Mouse (Mus musculus): Measurements from ENCODE around the gene Tuba8. TPM values are rescaled to one million over a fixed set of nuclear protein-coding genes. Genes with fewer than 3 reads are reported as not detected.

The Tuba8 gene
- polyA plus RNA-seq, 1 experiment from 2014 or later, result 0.35 TPM

- DNase-seq (ENCODE audit: low spot score) (no peak), ATAC-seq (replicated peaks; ENCODE audit: low FRiP score) (no peak)
- no peaks in the 10 kb centered on the region for H3K36me3 ChIP-seq (ENCODE audit: control insufficient read depth, insufficient read depth, low read length)
- H3K4me2 ChIP-seq (ENCODE audit: low read depth, low read length, severe bottlenecking), result no peak overlapping the region
- 86% methylated on average over 11 of the region's 11 CpGs for WGBS
- no peak overlapping the region for H3K9ac ChIP-seq (ENCODE audit: low read length)
- no peaks in the 10 kb centered on the region for H3K4me1 ChIP-seq (replicated peaks; ENCODE audit: control insufficient read depth, insufficient read depth, low read length)
- H3K4me3 ChIP-seq (ENCODE audit: low read depth, low read length), result no peak overlapping the region
- H3K27me3 ChIP-seq (ENCODE audit: control insufficient read depth, insufficient read depth, low read length), result no peaks in the 10 kb centered on the region
- H3K9me3 ChIP-seq (ENCODE audit: control insufficient read depth, low read length), result no peaks in the 10 kb centered on the region
- no peak overlapping the region for H3K27ac ChIP-seq (ENCODE audit: low read depth, low read length)
Measured at GRCm38 (mm10) chr6:121191261-121192009, 19.1 kb upstream of the Tuba8 start.

DNA sequence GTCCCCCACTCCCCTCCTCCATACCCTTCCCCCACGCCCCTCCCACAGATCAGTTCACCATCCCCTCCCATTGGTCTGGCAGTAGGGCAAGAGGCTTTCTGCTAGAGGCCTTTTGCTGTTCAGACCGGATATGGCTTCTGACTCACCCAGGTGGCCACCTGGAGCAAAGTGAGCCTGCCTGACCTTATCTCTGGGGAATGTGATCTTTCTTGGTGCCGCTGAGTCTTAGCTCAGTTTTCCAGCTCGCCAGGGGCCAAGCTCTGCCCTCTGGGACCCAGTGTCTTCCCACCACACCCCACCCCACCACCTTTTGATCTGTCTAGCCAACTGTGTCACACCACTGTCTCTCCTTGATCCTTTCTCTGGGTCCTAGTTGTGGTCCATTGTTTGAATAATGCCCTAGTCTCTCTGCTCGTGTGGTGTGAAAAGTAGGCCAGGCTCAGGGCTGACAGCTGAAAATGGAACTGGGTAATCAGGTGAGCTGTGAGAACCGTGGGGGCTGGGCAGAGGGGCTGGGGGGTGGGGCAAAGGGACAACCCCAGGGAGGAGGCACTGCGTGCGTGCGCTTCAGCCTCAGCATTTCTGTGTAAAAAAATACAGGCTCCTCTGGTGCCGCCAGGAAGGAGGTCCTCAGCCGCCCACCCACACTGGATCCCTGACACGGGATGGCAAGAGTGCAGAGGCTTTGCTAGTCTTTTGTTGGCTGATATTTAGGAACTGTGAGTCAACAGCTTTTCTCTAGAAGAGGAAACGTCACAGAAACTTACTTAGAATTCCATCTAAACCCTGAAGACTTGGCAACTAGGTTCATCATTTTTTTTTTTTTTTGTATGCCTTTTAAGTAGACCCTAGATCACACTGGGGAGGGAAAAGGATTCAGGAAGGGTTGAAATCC lies 16.2 kb upstream of the Tuba8 start:
- no peaks in the 10 kb centered on the region for H3K27me3 ChIP-seq (ENCODE audit: control insufficient read depth, insufficient read depth, low read length)
- H3K27ac ChIP-seq (ENCODE audit: low read depth, low read length), result no peak overlapping the region
- no peaks in the 10 kb centered on the region for H3K36me3 ChIP-seq (ENCODE audit: control insufficient read depth, insufficient read depth, low read length)
- no peak overlapping the region for H3K4me3 ChIP-seq (ENCODE audit: low read depth, low read length)
- H3K9ac ChIP-seq (ENCODE audit: low read length), result no peak overlapping the region
- 40% methylated on average over 13 of the region's 13 CpGs for whole genome bisulfite sequencing
- no peaks in the 10 kb centered on the region for H3K9me3 ChIP-seq (ENCODE audit: control insufficient read depth, low read length)
- DNase-seq (ENCODE audit: low spot score) (no peak), ATAC-seq (replicated peaks; ENCODE audit: low FRiP score) (0 out of 2 replicates have a peak, but pooled peaks have one; percentile 12)
- no peak overlapping the region for H3K4me2 ChIP-seq (ENCODE audit: low read depth, low read length, severe bottlenecking)
- H3K4me1 ChIP-seq (replicated peaks; ENCODE audit: control insufficient read depth, insufficient read depth, low read length), result no peaks in the 10 kb centered on the region

GRCm38 (mm10) chr6:121194956-121195731 lies 15.4 kb upstream of the Tuba8 start:
- no peak overlapping the region for H3K4me2 ChIP-seq (ENCODE audit: low read depth, low read length, severe bottlenecking)
- ATAC-seq (replicated peaks; ENCODE audit: low FRiP score) (no peak), DNase-seq (ENCODE audit: low spot score) (no peak)
- 85% methylated on average over 14 of the region's 14 CpGs for WGBS
- no peaks in the 10 kb centered on the region for H3K36me3 ChIP-seq (ENCODE audit: control insufficient read depth, insufficient read depth, low read length)
- no peaks in the 10 kb centered on the region for H3K9me3 ChIP-seq (ENCODE audit: control insufficient read depth, low read length)
- H3K27me3 ChIP-seq (ENCODE audit: control insufficient read depth, insufficient read depth, low read length), result no peaks in the 10 kb centered on the region
- H3K4me1 ChIP-seq (replicated peaks; ENCODE audit: control insufficient read depth, insufficient read depth, low read length), result no peaks in the 10 kb centered on the region
- no peak overlapping the region for H3K27ac ChIP-seq (ENCODE audit: low read depth, low read length)
- H3K9ac ChIP-seq (ENCODE audit: low read length), result no peak overlapping the region
- H3K4me3 ChIP-seq (ENCODE audit: low read depth, low read length), result no peak overlapping the region

DNA sequence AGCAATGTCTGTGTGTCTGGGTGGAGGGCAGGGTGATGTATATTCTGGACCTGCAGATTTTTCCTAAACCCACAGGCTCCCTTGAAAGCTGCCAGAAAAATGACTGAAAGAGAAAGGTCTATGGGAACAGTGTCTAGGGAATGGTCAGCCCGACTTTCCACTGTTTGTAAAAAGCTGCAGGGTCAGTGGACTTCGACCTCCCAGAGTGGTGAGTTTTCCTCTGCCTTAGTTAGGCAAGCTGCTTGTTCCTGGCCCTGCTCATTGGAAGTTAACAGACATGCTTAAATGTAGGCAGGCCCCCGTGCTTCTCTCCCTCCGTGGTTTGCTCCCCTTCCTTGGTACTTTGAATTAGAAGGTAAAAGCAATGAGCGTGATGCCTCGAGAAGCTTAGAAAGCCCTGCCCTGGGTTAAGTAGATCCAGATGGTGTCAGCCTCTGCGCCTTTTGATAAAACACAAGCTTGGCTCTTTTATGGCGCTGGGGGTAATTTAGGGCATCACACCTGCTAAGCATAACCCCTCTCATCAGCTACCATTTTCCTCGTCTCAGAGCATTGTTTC lies 12.6 kb upstream of the Tuba8 start:
- Histone ChIP-seq H3K9ac (ENCODE audit: low read length) (no peak overlapping the region), H3K27me3 (ENCODE audit: control insufficient read depth, insufficient read depth, low read length) (no peaks in the 10 kb centered on the region), H3K4me2 (ENCODE audit: low read depth, low read length, severe bottlenecking) (no peak overlapping the region), H3K4me1 (replicated peaks; ENCODE audit: control insufficient read depth, insufficient read depth, low read length) (no peaks in the 10 kb centered on the region), H3K27ac (ENCODE audit: low read depth, low read length) (no peak overlapping the region), H3K9me3 (ENCODE audit: control insufficient read depth, low read length) (no peaks in the 10 kb centered on the region), H3K4me3 (ENCODE audit: low read depth, low read length) (no peak overlapping the region), H3K36me3 (ENCODE audit: control insufficient read depth, insufficient read depth, low read length) (no peaks in the 10 kb centered on the region)
- DNase-seq (ENCODE audit: low spot score) (no peak), ATAC-seq (replicated peaks; ENCODE audit: low FRiP score) (no peak)
- WGBS, result 71% methylated on average over 9 of the region's 9 CpGs

- ATAC-seq (replicated peaks; ENCODE audit: low FRiP score), result no peak
- 93% methylated on average over 4 of the region's 4 CpGs for WGBS
Measured at GRCm38 (mm10) chr6:121200458-121200857, 10.0 kb upstream of the Tuba8 start.

GRCm38 (mm10) chr6:121202026-121202425 lies 8.5 kb upstream of the Tuba8 start:
- H3K4me1 ChIP-seq (replicated peaks; ENCODE audit: control insufficient read depth, insufficient read depth, low read length), result no peaks in the 10 kb centered on the region
- no peak overlapping the region for H3K4me3 ChIP-seq (ENCODE audit: low read depth, low read length)
- ATAC-seq (replicated peaks; ENCODE audit: low FRiP score) (no peak), DNase-seq (ENCODE audit: low spot score) (no peak)
- H3K9ac ChIP-seq (ENCODE audit: low read length), result no peak overlapping the region
- no peak overlapping the region for H3K4me2 ChIP-seq (ENCODE audit: low read depth, low read length, severe bottlenecking)
- H3K27ac ChIP-seq (ENCODE audit: low read depth, low read length), result no peak overlapping the region
- H3K27me3 ChIP-seq (ENCODE audit: control insufficient read depth, insufficient read depth, low read length), result no peaks in the 10 kb centered on the region
- 73% methylated on average over 5 of the region's 5 CpGs for WGBS
- no peaks in the 10 kb centered on the region for H3K36me3 ChIP-seq (ENCODE audit: control insufficient read depth, insufficient read depth, low read length)
- no peaks in the 10 kb centered on the region for H3K9me3 ChIP-seq (ENCODE audit: control insufficient read depth, low read length)

More at GRCm38 (mm10) chr6:121200458-121200857, 10.0 kb upstream of the Tuba8 start:
- Histone ChIP-seq H3K27me3 (ENCODE audit: control insufficient read depth, insufficient read depth, low read length) (no peaks in the 10 kb centered on the region), H3K4me1 (replicated peaks; ENCODE audit: control insufficient read depth, insufficient read depth, low read length) (no peaks in the 10 kb centered on the region), H3K4me3 (ENCODE audit: low read depth, low read length) (no peak overlapping the region), H3K9ac (ENCODE audit: low read length) (no peak overlapping the region), H3K36me3 (ENCODE audit: control insufficient read depth, insufficient read depth, low read length) (no peaks in the 10 kb centered on the region), H3K27ac (ENCODE audit: low read depth, low read length) (no peak overlapping the region), H3K9me3 (ENCODE audit: control insufficient read depth, low read length) (no peaks in the 10 kb centered on the region), H3K4me2 (ENCODE audit: low read depth, low read length, severe bottlenecking) (no peak overlapping the region)
- no peak for DNase-seq (ENCODE audit: low spot score)

- ATAC-seq (replicated peaks; ENCODE audit: low FRiP score), result no peak
- Histone ChIP-seq H3K27me3 (ENCODE audit: control insufficient read depth, insufficient read depth, low read length) (peaks cover 8% of the 10 kb centered on the region), H3K36me3 (ENCODE audit: control insufficient read depth, insufficient read depth, low read length) (no peaks in the 10 kb centered on the region), H3K4me2 (ENCODE audit: low read depth, low read length, severe bottlenecking) (no peak overlapping the region), H3K9me3 (ENCODE audit: control insufficient read depth, low read length) (no peaks in the 10 kb centered on the region), H3K4me1 (replicated peaks; ENCODE audit: control insufficient read depth, insufficient read depth, low read length) (peaks cover 7% of the 10 kb centered on the region; the same call in 1 of the 2 replicates), H3K27ac (ENCODE audit: low read depth, low read length) (no peak overlapping the region), H3K4me3 (ENCODE audit: low read depth, low read length) (no peak overlapping the region), H3K9ac (ENCODE audit: low read length) (no peak overlapping the region)
- no peak for DNase-seq (ENCODE audit: low spot score)
- WGBS, result 89% methylated on average over 5 of the region's 5 CpGs
Measured at GRCm38 (mm10) chr6:121206481-121206880, 4.0 kb upstream of the Tuba8 start.

DNA sequence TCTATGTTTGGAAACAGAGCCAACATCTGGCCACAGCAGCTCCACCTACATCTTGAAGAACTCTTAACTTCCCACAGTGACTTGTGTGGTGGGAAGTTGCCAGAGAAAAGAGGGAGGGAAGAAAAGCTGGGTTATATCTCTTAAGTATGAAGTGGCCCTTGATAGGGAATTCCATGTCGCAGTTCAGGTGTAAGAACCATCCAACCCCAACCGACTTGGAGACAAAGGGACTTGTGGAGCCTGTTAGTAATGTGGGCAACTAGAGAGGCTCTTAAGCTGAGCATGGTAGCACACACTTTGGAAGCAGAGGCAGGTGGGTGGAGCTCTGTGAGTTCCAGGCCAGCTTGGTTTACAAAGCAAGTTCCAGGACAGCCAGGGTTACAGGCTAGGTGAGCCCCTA lies 912 bp upstream of the Tuba8 start:
- H3K9me3 ChIP-seq (ENCODE audit: control insufficient read depth, low read length), result no peaks in the 10 kb centered on the region
- H3K4me3 ChIP-seq (ENCODE audit: low read depth, low read length), result no peak overlapping the region
- H3K27ac ChIP-seq (ENCODE audit: low read depth, low read length), result no peak overlapping the region
- no peak for DNase-seq (ENCODE audit: low spot score)
- H3K9ac ChIP-seq (ENCODE audit: low read length), result no peak overlapping the region
- 86% methylated on average over 2 of the region's 2 CpGs for WGBS
- H3K4me1 ChIP-seq (replicated peaks; ENCODE audit: control insufficient read depth, insufficient read depth, low read length), result peaks cover 7% of the 10 kb centered on the region; the same call in 1 of the 2 replicates
- no peak for ATAC-seq (replicated peaks; ENCODE audit: low FRiP score)
- H3K27me3 ChIP-seq (ENCODE audit: control insufficient read depth, insufficient read depth, low read length), result peaks cover 11% of the 10 kb centered on the region
- H3K4me2 ChIP-seq (ENCODE audit: low read depth, low read length, severe bottlenecking), result no peak overlapping the region
- no peaks in the 10 kb centered on the region for H3K36me3 ChIP-seq (ENCODE audit: control insufficient read depth, insufficient read depth, low read length)
